Mouse (Mus musculus) layer of hippocampus, adult 9-11 months (tissue): Measurements from ENCODE around the gene E2f4.

Source experiments
- DNase-seq: peaks from one replicate; pipeline ENCODE4 v3.0.0; 2022

Gene E2f4

DNA sequence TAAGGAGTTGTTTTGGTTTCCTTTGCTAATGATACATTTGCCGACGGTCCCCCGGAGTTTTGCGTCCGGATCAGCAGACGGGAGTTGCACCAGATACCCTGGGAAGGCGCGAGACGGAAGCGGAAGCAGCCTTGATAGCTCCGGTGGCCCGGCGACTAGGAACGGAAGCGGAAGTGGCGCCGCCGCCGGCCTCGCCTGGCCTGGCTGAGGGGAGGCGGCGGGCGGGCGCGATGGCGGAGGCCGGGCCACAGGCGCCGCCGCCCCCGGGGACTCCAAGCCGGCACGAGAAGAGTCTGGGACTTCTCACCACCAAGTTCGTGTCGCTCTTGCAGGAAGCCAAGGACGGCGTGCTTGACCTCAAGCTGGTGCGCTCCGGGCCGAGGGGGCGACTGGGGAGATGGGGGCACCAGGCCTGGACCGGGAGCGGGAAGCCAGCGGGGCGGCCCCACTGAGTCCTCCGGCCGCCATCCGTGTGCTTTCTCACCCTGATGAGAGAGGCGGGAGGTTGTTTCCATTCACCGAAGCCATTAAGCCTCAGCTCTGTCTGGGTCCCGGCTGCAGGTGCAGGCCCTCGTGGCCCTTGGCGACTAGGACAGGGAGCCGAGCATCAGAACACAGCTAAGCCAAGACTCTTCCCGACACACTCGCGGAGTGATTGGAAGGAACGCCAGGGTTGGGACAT, at the start of gene E2f4:
Gene E2f4 (plus strand): TSS at position 153 of the 682 bp plus-strand sequence.
- peak; percentile 94 for DNase-seq

DNA sequence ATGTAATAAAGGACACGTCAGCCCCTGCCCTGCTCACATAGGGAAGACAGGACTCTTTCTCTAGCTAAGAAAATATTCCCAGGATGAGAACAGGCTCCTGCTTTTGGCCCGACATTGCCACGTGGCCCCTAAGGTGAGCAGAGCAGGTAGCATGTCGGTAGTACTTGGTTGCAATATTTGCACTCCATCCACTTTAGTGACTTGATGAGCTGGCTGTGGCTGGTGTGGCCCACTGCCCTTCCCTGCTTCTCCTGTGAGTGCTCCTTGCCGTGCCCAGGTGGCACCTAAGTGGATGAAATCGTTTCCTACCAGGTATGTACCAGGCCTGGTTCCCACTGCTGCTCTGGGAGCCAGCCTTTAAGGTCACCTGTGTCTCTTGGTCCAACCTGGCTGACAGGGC, 45.5 kb upstream of the E2f4 start:
- DNase-seq = no peak

GRCm38 (mm10) chr8:105252680-105253537, 44.6 kb upstream of the E2f4 start:
- DNase-seq = no peak

DNA sequence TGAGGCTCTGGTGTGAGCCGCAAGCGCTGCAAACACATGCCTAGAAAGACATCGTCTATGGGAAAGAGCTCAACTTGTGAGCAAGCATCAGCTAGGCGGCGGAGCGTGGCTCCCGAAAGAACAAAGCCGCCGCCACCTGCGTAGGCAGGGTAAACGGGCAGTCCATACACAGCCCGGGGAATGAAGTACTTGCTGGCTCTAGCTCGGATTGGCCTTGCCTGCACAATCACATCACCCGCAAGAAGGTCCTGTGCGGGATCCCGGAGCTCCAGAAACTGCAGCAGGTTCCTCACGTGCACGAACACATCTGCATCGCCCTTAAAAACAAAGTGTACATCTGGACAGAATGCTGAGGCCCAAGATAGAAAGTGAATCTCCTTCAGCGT, 43.7 kb upstream of the E2f4 start:
- DNase-seq = no peak

GRCm38 (mm10) chr8:105254152-105254965, 43.1 kb upstream of the E2f4 start:
- peak; percentile 89 for DNase-seq

GRCm38 (mm10) chr8:105254966-105255350, 42.5 kb upstream of the E2f4 start, which contains the start of gene B3gnt9:
Gene B3gnt9, minus strand, starts transcription at chr8:105255153.
- peak; percentile 74 for DNase-seq

GRCm38 (mm10) chr8:105257318-105258114, 39.9 kb upstream of the E2f4 start:
- DNase-seq = no peak

GRCm38 (mm10) chr8:105258911-105259720, 38.3 kb upstream of the E2f4 start:
- no peak for DNase-seq

GRCm38 (mm10) chr8:105259721-105260320, 37.6 kb upstream of the E2f4 start:
- DNase-seq = no peak

- no peak for DNase-seq
These were observed 36.9 kb upstream of the E2f4 start for GRCm38 (mm10) chr8:105260371-105261099.

DNA sequence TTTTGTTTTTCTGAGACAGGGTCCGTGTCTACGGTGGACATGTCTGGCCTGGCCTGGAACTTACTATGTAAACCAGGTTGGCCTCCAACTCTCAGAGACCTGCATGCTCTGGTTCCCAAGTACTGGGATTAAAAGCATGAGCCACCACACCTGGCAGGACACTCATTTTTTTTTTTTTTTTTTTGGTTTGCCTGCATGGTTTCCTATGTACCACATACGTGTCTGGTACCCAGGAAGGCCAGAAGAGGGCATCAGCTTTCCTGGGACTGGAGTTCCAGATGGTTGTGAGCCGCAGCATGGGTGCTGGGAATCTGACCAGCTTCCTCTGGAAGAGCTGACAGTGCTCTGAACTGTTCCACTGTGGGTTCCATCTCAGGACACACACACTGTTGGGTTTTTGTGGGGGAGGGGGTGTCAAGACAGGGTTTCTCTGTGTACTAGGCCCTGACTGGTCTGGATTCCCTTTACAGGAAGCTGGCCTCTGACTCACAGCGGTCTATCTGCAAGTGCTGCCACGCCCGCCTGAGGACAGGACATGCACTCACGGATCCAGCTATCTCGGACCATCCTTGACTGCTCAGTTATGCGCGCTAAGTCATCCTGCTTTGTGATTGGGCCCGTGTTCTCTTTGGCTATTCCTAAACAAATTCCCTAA, 36.0 kb upstream of the E2f4 start:
- no peak for DNase-seq

- DNase-seq = no peak
These were observed 34.1 kb upstream of the E2f4 start for GRCm38 (mm10) chr8:105263244-105263912.

- DNase-seq = no peak
These were observed 33.2 kb upstream of the E2f4 start, which contains the start of the genes Tradd and Fbxl8 for GRCm38 (mm10) chr8:105264024-105264982. Gene Tradd, minus strand, starts transcription at chr8:105264609. Gene Fbxl8, plus strand, starts transcription at chr8:105264648.

- DNase-seq = no peak
These were observed 32.3 kb upstream of the E2f4 start for GRCm38 (mm10) chr8:105265128-105265527.

GRCm38 (mm10) chr8:105266775-105267174, 30.7 kb upstream of the E2f4 start:
- no peak for DNase-seq

- DNase-seq = peak; percentile 88
These were observed 29.0 kb upstream of the E2f4 start for GRCm38 (mm10) chr8:105268342-105269074.

GRCm38 (mm10) chr8:105269075-105269458, 28.4 kb upstream of the E2f4 start:
- no peak for DNase-seq
